Mouse (Mus musculus): Measurements from ENCODE around the gene Ntpcr. TPM values are rescaled to one million over a fixed set of nuclear protein-coding genes. Genes with fewer than 3 reads are reported as not detected.

The Ntpcr gene
- polyA plus RNA-seq, 2 experiments from 2014 or later, result 25.9 to 33.5 TPM

GRCm38 (mm10) chr8:125776800-125777199 is 47.0 kb downstream of the Ntpcr start:
- no peak for ATAC-seq

- no peak for ATAC-seq
Measured at GRCm38 (mm10) chr8:125777478-125778164, 47.9 kb downstream of the Ntpcr start.

GRCm38 (mm10) chr8:125778919-125779318 is 49.2 kb downstream of the Ntpcr start:
- ATAC-seq, result no peak

GRCm38 (mm10) chr8:125779656-125780055 is 49.9 kb downstream of the Ntpcr start:
- ATAC-seq, result no peak

- no peak for ATAC-seq
Measured at GRCm38 (mm10) chr8:125782161-125782560, 52.4 kb downstream of the Ntpcr start.

GRCm38 (mm10) chr8:125786886-125787285 is 57.1 kb downstream of the Ntpcr start:
- no peak for ATAC-seq

GRCm38 (mm10) chr8:125792816-125793455 is 63.2 kb downstream of the Ntpcr start:
- no peak for ATAC-seq

GRCm38 (mm10) chr8:125795341-125795740 is 65.6 kb downstream of the Ntpcr start:
- no peak for ATAC-seq

- no peak for ATAC-seq
Measured at GRCm38 (mm10) chr8:125796970-125797369, 67.2 kb downstream of the Ntpcr start.

Other genes starting within 250 kb of the Ntpcr start
- 1 to 10 TPM; 2.8 to 3.0 TPM for gene Sipa1l2, start 160.2 kb upstream of the Ntpcr start, polyA plus RNA-seq (2017; shearing (Covaris generic))
- under 1 TPM in 1 of 2 experiments, not detected in 1; 0.24 TPM for gene Map10, start 60.1 kb upstream of the Ntpcr start, polyA plus RNA-seq (2017; shearing (Covaris generic))
- gene Pcnx2, start 168.4 kb downstream of the Ntpcr start, polyA plus RNA-seq (2017; shearing (Covaris generic)), result under 1 TPM; 0.13 to 0.22 TPM
- not detected for gene Map3k21, start 180.5 kb downstream of the Ntpcr start, polyA plus RNA-seq (2017; shearing (Covaris generic))